Mouse (Mus musculus) activated CD4-positive, CD25-positive, alpha-beta regulatory T cell, adult 9 weeks (primary cell): ENCODE results near the gene Rinl. TPM values are rescaled to one million over a fixed set of nuclear protein-coding genes. Genes with fewer than 3 reads are reported as not detected.

Experiments used
- polyA plus RNA-seq: library from polyadenylated mRNA; unstranded; fragments of 100-300 nt; shearing (Covaris generic); gene quantifications from one replicate; pipeline ENCODE4 v1.2.1, GENCODE M21; 2017

Rinl gene
- polyA plus RNA-seq: 324 TPM

DNA sequence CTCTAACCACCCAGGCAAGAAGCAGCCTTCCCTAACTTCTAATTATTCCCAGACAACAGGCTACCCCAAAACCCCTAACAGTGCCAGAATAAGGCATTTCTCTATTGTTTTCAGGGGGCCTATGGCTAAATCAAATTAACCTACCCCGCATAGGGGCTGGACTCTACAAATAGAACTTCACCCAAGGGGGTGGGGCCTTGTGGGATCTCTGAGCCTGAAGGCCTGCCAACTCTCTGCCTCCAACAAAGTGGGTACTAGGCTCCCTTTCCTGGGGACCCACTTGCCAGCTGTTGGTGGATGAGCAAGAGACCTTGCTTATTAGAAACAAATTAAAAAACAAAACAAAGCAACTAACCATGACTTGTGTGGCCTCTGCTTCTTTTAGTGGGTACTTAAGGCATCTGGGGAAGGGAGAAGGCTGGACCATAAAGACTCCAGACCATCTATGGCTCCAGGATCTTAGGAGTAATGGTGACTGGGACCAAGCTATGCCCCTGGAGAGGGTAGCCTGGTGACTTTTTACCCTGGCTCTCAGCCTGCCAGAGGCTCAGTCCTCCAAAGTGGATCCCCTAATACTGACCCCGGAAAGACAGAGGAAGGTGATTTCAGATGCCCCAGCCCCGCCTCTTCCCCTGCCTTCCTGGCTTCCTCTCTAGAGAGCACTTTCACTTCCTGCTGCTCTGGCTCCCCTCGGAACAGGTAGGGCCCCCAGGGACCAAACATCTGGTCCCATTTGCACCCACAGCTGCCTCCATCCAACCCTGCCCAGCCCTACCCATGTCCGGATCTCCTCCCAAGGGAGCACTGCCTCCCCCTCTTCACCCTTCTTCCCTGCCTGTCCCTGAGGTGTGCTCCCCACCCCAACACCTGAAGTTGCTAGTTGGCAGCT, at the start of gene Rinl:
TSS of gene Rinl (plus strand) at position 663 of the 889 bp plus-strand sequence.

DNA sequence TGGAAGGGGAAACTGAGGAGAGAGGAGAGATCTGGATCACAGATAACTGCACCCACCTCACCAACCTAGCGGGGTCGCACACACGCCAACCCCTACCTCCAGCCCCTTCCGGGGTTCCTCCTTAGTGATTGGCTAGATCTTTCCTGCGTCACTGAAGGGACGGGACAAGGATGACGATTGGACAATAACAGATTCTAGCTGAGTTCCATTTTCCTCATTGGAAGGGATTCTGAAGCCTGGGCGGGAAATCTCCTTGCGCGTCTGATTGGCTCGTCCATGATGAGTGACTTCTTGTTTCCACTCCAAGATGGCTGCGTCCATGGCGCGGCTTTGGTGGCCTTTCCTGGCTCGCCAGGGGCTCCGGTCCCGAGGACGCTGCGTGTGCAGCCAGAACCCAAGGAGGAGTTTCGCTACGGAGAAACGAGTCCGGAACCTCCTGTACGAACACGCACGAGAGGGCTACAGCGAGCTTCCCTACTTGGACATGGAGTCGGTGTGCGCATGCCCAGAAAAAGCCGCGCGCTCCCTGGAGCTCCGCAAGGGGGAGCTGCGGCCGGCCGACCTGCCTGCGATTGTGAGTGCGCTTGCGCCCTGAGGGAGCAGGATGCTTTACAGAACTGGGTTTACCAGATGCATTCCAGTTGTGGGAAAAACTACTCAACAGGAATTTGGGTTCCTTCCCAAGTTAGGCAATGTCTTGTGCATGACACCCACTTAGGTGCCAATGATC, 46.9 kb upstream of the Rinl start, which contains the start of the genes Mrps12 and Sars2:
TSS of gene Mrps12 (minus strand) at position 112 of the 730 bp plus-strand sequence.
TSS of gene Sars2 (plus strand) at position 284 of the 730 bp plus-strand sequence.

DNA sequence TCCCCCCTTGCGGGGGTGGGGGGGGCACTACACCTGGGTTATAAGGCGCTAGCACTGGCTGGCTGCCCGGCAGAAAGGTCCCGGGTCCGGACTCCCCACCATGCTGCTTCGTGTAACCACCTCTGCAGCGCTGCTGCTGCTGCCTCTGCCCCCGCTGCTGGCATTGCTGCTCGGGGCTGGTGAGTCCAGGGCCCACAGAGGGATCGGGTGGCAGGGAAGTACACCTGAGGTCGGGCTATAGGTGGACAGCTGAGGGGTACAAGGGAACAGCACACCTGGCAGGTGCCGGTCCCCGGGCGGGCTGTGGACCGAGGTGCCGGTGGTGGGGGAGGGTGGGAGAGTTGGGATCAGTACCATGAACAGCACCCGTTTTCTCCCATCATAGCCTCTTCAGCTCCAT, 32.7 kb upstream of the Rinl start, which contains the start of gene Ccer2:
TSS of gene Ccer2 (plus strand) at position 96 of the 400 bp plus-strand sequence.

DNA sequence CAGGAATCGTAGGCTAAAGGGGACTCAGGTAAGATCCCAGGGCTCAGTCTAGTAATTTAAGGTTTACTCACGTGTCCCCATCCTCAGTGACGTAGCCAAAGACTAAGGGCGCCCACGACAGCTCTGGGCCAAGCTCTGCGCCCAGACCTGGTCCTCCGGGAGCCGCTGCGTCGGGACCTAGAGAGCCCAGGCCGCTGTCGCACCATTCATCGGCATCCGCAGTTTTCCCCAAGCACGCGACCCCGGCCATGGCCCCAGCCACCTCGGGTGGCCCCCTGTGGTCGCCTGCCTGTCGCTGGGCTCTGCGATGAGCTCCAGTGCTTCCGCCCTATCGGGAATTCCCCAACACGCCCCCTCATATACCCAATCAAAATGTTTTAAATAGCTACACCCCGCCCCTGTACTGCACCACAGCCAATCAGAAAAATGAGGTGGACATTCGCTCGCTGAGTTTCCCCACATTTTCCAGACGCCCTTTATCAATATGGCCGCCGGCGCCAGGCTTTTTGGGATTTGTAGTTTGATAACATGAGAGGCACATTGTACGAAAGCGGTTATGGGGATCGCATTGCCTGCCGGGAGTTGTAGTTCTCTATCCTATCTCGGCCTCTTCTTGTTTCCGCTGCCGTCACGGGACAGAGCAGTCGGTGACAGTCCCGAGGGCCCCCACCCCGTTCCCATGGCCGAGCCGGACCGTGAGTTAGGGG, 22.4 kb upstream of the Rinl start, which contains the start of gene Sirt2:
TSS of gene Sirt2 (plus strand) at position 563 of the 707 bp plus-strand sequence.

DNA sequence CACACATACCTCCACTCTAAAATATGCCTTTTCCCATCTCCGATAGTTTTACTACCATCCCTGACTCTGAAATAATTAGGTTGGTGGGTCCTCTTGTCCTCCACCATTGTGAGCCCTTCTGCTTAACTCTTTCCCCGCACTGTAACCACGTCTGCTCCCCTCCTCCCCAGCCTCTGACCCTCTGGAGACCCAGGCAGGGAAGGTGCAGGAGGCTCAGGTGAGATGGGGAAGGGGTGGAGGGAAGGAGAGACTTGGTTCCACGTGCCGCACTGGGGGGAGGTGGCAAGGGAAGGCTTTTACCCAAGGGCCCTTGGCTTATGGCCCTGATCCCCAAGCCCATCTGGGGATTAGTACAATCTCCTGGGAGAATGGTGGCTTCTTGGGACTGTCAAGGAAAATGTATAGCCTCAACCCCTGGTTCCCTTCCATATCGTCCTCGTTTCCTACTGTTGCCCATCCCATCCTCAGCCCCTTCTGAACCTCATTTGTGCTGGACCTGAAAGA, 21.3 kb upstream of the Rinl start, which contains the start of gene Nfkbib:
TSS of gene Nfkbib (minus strand) at position 51 of the 504 bp plus-strand sequence.

DNA sequence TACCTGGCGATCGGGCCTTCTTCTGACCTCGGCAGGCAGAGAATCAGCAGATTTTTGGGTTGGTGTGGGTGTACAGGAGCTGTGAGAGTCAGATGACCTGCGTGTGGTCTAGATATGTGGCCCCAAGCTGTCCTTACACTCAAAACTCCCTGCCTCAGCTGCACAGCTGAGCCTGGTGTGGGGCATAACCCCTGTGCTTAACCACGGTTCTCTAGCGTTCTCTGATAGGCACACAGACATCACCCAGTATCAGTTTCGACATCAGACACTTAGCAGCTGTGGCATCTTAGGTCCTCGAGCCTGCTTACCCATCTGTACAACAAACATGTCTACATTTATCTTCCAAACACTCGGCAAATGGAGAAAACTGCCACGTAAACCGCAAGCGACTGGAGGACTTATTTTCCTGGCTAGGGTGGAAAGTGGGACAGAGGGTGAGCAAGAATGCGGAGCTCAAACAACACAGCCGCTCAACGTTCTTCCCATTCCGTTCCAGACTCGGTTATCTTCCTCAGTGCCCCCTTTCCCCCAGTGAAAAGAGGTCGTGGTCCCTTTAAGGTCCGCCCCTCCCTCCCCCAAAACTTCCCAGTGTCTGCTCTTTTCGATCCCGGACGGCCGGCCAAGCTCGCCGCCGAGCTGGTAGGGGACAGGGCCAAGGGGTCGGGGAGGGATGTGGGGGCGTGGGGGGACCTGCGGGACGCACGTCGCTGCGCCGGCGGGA, 19.6 kb downstream of the Rinl start, which contains the start of gene Hnrnpl:
TSS of gene Hnrnpl (plus strand) at position 321 of the 721 bp plus-strand sequence.

DNA sequence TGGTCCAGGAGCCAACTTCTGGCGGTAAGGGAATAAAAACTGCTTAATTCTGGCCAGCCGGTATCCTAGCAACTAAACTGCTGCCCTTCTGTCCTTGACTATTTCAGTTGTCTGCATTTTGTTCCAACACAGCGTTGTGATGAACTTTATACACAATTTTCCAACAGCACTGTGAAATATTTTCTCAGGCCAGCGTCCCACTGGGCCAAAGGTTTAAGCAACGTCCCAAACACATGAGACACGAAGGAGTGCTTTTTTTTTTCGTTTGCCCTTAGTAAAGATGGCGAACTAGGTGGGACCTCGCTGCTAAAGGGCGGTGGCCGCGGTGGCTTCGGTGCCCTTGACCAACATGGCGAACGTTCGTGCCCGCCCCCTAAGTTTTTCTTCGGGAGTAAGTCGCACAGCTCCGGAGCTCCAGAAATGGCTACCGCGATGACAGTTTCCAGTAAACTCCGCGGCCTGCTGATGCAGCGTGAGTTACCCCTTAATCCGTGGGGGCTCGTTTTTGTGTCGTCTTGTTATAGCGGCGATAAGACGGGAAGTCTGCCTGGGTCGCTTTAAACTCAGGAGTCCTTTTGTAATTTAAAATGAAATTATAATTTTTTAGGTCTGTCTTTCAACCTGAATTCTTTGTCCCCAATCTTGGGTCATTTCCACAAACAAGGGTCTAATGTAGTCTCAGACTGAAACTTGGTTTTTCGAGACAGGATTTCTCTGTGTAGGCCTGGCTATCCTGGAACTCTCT, 36.3 kb downstream of the Rinl start, which contains the start of gene Ech1:
TSS of gene Ech1 (plus strand) at position 277 of the 745 bp plus-strand sequence.

DNA sequence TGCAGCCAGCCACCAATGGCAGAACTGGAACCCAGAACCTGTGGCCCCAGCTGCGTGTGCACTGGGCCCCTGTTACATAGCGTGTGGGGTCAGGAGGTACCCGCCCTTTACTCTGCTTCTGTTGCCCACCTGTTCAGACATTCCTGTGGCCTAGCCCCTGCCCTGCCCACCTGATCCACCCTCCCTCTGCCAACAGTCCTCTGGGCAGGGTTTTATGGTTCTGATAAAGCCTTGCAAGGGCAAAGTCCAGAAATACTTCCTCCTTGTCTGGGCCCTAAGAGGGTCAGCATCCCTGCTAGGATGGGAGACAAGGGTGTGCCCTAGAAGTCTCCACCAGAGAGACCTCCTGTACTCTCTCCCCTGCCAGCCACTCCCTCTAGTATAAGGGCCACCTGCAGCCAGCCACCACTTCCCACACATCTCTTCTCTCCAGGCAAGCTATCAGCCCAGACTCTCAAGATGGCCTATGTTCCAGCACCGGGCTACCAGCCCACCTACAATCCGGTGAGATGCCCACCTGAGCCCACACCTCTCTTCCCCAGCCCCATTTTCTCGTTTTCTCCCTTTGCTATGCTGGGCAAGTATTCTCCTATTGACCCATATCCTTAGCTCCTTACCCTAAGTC, 45.1 kb downstream of the Rinl start, which contains the start of gene Lgals4:
TSS of gene Lgals4 (plus strand) at position 132 of the 625 bp plus-strand sequence.

Other genes starting within 250 kb of the Rinl start
- gene Sycn, start 248.1 kb upstream of the Rinl start, polyA plus RNA-seq: not detected
- 0.42 TPM for gene Nccrp1, start 241.7 kb upstream of the Rinl start, polyA plus RNA-seq
- gene Samd4b, start 190.8 kb upstream of the Rinl start, polyA plus RNA-seq: 4.0 TPM
- 5.4 TPM for gene Pak4, start 190.8 kb upstream of the Rinl start, polyA plus RNA-seq
- not detected for gene Acp7, start 157.6 kb upstream of the Rinl start, polyA plus RNA-seq
- 5.1 TPM for gene Fbxo27, start 96.1 kb upstream of the Rinl start, polyA plus RNA-seq
- gene Fbxo17, start 72.2 kb upstream of the Rinl start, polyA plus RNA-seq: 5.4 TPM
- 110 TPM for gene Mrps12, start 47.1 kb upstream of the Rinl start, polyA plus RNA-seq
- 17.8 TPM for gene Sars2, start 47.0 kb upstream of the Rinl start, polyA plus RNA-seq
- gene Ccer2, start 32.8 kb upstream of the Rinl start, polyA plus RNA-seq: not detected
- gene Sirt2, start 22.2 kb upstream of the Rinl start, polyA plus RNA-seq: 107 TPM
- gene Nfkbib, start 21.5 kb upstream of the Rinl start, polyA plus RNA-seq: 122 TPM
- 110 TPM for gene Hnrnpl, start 19.6 kb downstream of the Rinl start, polyA plus RNA-seq
- 208 TPM for gene Ech1, start 36.2 kb downstream of the Rinl start, polyA plus RNA-seq
- 25.3 TPM for gene Lgals4, start 44.9 kb downstream of the Rinl start, polyA plus RNA-seq
- gene Lgals7, start 74.9 kb downstream of the Rinl start, polyA plus RNA-seq: 1.2 TPM
- gene Capn12, start 92.5 kb downstream of the Rinl start, polyA plus RNA-seq: 0.12 TPM
- 292 TPM for gene Actn4, start 173.4 kb downstream of the Rinl start, polyA plus RNA-seq
- 397 TPM for gene Eif3k, start 192.9 kb downstream of the Rinl start, polyA plus RNA-seq
- 142 TPM for gene Map4k1, start 193.1 kb downstream of the Rinl start, polyA plus RNA-seq